Mouse (Mus musculus) brain, embryonic 14.5 days (tissue): ENCODE results near the gene Erc2.

Experiments used
- CTCF ChIP-seq: fragments of 200-500 bp; IDR thresholded peaks from 2 replicates; pipeline ENCODE4 v1.5.1; 2012; ENCODE audit warnings: inconsistent platforms, mild to moderate bottlenecking, moderate library complexity, borderline replicate concordance; ENCODE audit not compliant: insufficient read depth, insufficient read length; ENCODE audit errors: extremely low read depth
- POLR2A ChIP-seq: fragments of 200-500 bp; IDR thresholded peaks from 2 replicates; pipeline ENCODE4 v1.6.1; 2012; ENCODE audit warnings: mild to moderate bottlenecking, inconsistent platforms, borderline replicate concordance; ENCODE audit not compliant: poor library complexity, insufficient read depth, insufficient read length, severe bottlenecking; ENCODE audit errors: extremely low read depth

DNA sequence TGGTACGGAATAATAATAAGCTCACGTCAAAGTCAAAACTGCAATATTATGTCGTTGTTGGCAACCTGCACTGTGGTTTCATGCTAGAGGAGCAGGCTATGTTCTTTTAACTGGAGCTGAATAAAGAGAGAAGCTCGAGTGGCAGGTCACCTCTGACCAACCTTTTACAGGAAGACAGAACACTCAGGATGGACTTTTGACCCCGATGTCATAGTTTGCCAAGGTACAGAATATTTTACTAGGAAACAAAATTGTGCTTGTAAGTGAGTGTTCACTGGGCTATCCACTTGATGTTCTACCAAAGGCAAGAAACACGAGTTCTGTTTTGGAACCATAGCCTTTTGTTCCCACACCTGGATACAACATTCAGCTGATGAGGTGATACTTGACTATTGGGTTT lies 351.5 kb downstream of the Erc2 start:
- TF ChIP-seq POLR2A = no peak
- no peak for TF ChIP-seq CTCF
